Mouse (Mus musculus) layer of hippocampus, adult 11-12 months (tissue): ENCODE measurements around the gene Prdm5.

Experiments
- DNase-seq: peaks from one replicate; pipeline ENCODE4 v3.0.0; 2022; ENCODE audit warnings: low spot score

Prdm5 gene

GRCm38 (mm10) chr6:65933177-65933576, 154.4 kb downstream of the Prdm5 start:
- DNase-seq: no peak

GRCm38 (mm10) chr6:65935566-65936281, 156.9 kb downstream of the Prdm5 start:
- no peak for DNase-seq

GRCm38 (mm10) chr6:65950492-65950891, 171.7 kb downstream of the Prdm5 start:
- peak; percentile 11 for DNase-seq

GRCm38 (mm10) chr6:65952309-65952708, 173.5 kb downstream of the Prdm5 start, which contains the start of gene 4930544G11Rik:
Gene 4930544G11Rik (plus strand): TSS chr6:65952609.
- DNase-seq: no peak

GRCm38 (mm10) chr6:65969386-65970111, 190.8 kb downstream of the Prdm5 start:
- no peak for DNase-seq

GRCm38 (mm10) chr6:65970410-65970809, 191.6 kb downstream of the Prdm5 start:
- no peak for DNase-seq
